Mouse (Mus musculus) forebrain, embryonic 16.5 days (tissue): ENCODE results near the gene Fmo3. TPM values are rescaled to one million over a fixed set of nuclear protein-coding genes. Genes with fewer than 3 reads are reported as not detected.

ENCODE experiments used
- ATAC-seq: fragments of 200-750 bp; cut with Nextera tagmentation; 2 replicates; pipeline ENCODE4 v1.8.0; 2017; ENCODE audit warnings: mild to moderate bottlenecking, moderate library complexity
- H3K27ac ChIP-seq: fragments of 300-500 bp; sonication (generic); 2 replicates; pipeline ENCODE4 v1.5.1; 2014; ENCODE audit warnings: low read length, control low read depth
- H3K27me3 ChIP-seq: fragments of 300-500 bp; sonication (generic); replicated peaks from 2 replicates; pipeline ENCODE4 v1.6.1; 2014; ENCODE audit warnings: low read length; ENCODE audit not compliant: control insufficient read depth, insufficient read depth
- H3K36me3 ChIP-seq: fragments of 300-500 bp; sonication (generic); 2 replicates; pipeline ENCODE4 v1.6.1; 2014; ENCODE audit not compliant: control insufficient read depth, insufficient read depth
- H3K4me1 ChIP-seq: fragments of 300-500 bp; sonication (generic); replicated peaks from 2 replicates; pipeline ENCODE4 v1.6.1; 2014; ENCODE audit warnings: low read length; ENCODE audit not compliant: control insufficient read depth, insufficient read depth
- H3K4me2 ChIP-seq: fragments of 300-500 bp; sonication (generic); 2 replicates; pipeline ENCODE4 v1.6.1; 2014; ENCODE audit warnings: mild to moderate bottlenecking, low read length, control low read depth
- H3K4me3 ChIP-seq: fragments of 300-500 bp; sonication (generic); replicated peaks from 2 replicates; pipeline ENCODE4 v1.5.1; 2014; ENCODE audit warnings: mild to moderate bottlenecking, low read length, control low read depth
- H3K9ac ChIP-seq: fragments of 300-500 bp; sonication (generic); replicated peaks from 2 replicates; pipeline ENCODE4 v1.6.1; 2014; ENCODE audit warnings: low read depth, low read length, control low read depth
- H3K9me3 ChIP-seq: fragments of 300-500 bp; sonication (generic); 2 replicates; pipeline ENCODE4 v1.6.1; 2016; ENCODE audit warnings: low read length; ENCODE audit not compliant: control insufficient read depth
- WGBS: fragments of 180-500 bp; shearing (Covaris S2); extraction: QIAGEN DNeasy Blood & Tissue Kit; methylation state at CpG from one replicate; pipeline ENCODE4 v1.1.7; 2014; 5-methylcytosine and 5-hydroxymethylcytosine counted together
- polyA plus RNA-seq: library from polyadenylated mRNA; unstranded; fragments of >200 nt; fragmentation: Nextera tagmentation; extraction: Ambion mirVana; gene quantifications from 2 replicates; pipeline ENCODE4 v1.2.1, GENCODE M21; 2015

Gene Fmo3
- polyA plus RNA-seq, 1 experiment from 2014 or later: not detected

DNA sequence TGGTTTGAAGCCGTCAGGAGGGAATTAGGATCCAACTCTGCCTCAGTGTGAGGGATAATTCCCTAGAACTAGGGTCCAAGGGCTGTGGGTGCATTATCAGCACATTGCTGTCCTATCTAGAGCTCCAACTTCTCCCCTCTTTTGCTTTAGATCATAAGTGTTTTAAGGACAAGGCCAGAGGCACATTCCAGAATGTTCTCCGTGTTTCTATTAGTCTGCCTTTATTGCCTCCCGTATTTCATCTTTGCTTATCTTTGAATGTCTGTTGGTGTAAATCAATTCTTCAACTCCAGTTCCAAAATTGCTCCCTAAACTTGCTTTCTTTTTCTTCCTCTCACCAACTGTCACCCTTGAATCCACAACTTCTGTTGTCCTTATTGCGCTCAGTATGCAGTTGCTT lies 51.9 kb downstream of the Fmo3 start:
- WGBS: 90% methylated on average over 4 of the region's 4 CpGs
- Histone ChIP-seq H3K4me2 (no peak overlapping the region), H3K9ac (no peak overlapping the region), H3K4me3 (no peak overlapping the region), H3K27ac (no peak overlapping the region), H3K27me3 (no peaks in the 10 kb centered on the region), H3K4me1 (no peaks in the 10 kb centered on the region), H3K9me3 (no peaks in the 10 kb centered on the region), H3K36me3 (no peaks in the 10 kb centered on the region)
- no peak for ATAC-seq

DNA sequence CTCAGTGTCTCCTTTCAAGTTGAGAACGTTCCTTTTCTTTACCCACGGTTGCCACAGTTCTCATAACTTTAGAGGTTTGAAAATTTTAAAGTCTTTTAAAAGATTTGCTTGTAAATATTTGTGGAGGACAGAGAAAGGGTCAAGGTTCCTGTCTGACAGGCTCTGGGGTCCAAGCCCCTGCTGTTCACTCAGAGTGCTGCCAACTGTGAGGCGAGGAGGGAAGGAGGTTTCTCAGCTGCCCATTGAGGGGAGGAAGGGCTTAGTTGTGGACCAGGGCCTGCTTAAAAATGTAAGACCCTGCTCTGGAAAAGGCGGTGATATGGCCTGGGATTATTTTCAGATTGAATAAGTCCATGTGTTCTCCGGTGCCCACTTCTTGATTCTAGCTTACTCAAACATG lies 52.4 kb downstream of the Fmo3 start:
- Histone ChIP-seq H3K4me2 (no peak overlapping the region), H3K36me3 (no peaks in the 10 kb centered on the region), H3K4me1 (no peaks in the 10 kb centered on the region), H3K4me3 (no peak overlapping the region), H3K27ac (no peak overlapping the region), H3K27me3 (no peaks in the 10 kb centered on the region), H3K9ac (no peak overlapping the region), H3K9me3 (no peaks in the 10 kb centered on the region)
- WGBS: 84% methylated on average over 5 of the region's 5 CpGs
- ATAC-seq: no peak

DNA sequence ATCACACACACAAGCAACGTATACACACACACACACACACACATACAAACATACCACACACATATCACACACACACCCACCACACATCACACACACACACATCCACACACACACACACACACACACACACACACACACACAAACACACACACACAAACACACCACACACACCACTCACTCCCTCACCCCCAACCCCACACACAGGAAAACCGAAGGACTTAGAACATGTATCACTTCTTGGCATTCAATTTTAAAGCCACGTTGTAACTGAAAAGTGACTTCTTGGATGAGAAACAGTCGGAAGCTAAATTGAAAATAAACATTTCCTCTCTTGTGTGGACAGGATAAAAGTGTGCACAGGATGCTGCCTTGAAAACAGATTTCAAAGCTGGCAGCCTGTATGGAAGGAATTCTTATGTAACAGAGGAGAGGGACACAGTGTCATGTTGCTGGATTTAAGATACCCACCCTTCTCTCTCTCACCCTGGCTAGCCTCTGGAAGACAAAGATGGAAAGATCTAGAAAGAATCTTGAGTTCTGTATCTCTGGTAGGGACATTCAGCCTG lies 52.9 kb downstream of the Fmo3 start:
- no peak overlapping the region for H3K4me3 ChIP-seq
- no peak overlapping the region for H3K9ac ChIP-seq
- H3K27ac ChIP-seq: no peak overlapping the region
- H3K9me3 ChIP-seq: no peaks in the 10 kb centered on the region
- H3K27me3 ChIP-seq: no peaks in the 10 kb centered on the region
- no peaks in the 10 kb centered on the region for H3K4me1 ChIP-seq
- ATAC-seq: no peak
- no peak overlapping the region for H3K4me2 ChIP-seq
- WGBS: 86% methylated on average over 4 of the region's 4 CpGs
- no peaks in the 10 kb centered on the region for H3K36me3 ChIP-seq

DNA sequence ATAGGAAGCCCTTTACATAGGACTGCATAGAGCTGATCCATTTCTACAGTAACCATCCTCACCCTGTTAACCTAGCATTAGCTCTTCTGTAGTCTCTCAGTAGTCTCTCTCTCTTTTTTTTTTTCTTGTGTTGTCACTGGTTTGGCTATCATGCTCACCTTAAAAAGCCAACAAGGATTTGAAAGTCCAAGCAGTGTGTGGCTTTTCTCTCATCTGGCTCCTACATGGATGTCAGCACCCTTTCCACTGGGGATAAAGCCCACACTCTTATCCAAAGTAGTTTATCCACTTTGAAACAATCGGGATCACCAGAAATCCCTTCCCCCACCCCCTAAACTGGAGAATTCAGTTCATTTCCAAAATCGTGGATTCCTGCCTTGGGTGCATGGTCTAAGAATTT lies 53.7 kb downstream of the Fmo3 start:
- no peak overlapping the region for H3K4me2 ChIP-seq
- no peaks in the 10 kb centered on the region for H3K4me1 ChIP-seq
- ATAC-seq: no peak
- 66% methylated on average over 2 of the region's 2 CpGs for WGBS
- no peaks in the 10 kb centered on the region for H3K27me3 ChIP-seq
- H3K9ac ChIP-seq: no peak overlapping the region
- H3K9me3 ChIP-seq: no peaks in the 10 kb centered on the region
- no peaks in the 10 kb centered on the region for H3K36me3 ChIP-seq
- H3K27ac ChIP-seq: no peak overlapping the region
- no peak overlapping the region for H3K4me3 ChIP-seq

DNA sequence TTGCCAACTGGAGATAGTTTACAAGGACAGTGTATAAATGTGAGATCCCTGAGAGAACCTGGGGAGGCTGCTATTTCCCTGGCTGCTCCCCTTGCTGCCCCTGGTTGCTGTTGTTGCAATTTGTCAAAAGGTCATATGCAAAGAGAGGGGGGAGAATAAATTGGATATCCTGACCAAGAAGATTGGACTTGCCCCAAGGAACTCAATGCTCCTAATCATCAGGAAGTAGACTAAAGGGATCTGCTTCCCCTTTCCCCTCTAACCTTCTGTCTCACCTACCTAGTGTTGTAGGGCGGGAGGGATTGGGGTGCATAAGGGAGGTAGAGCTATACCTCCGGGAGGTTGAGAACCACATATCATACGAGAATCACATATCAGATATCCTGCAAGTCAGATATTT lies 55.2 kb downstream of the Fmo3 start:
- Histone ChIP-seq H3K4me2 (no peak overlapping the region), H3K9ac (no peak overlapping the region), H3K27ac (no peak overlapping the region), H3K36me3 (no peaks in the 10 kb centered on the region), H3K4me3 (no peak overlapping the region), H3K27me3 (no peaks in the 10 kb centered on the region), H3K9me3 (no peaks in the 10 kb centered on the region), H3K4me1 (no peaks in the 10 kb centered on the region)
- no peak for ATAC-seq
- 88% methylated on average over 3 of the region's 3 CpGs for WGBS

DNA sequence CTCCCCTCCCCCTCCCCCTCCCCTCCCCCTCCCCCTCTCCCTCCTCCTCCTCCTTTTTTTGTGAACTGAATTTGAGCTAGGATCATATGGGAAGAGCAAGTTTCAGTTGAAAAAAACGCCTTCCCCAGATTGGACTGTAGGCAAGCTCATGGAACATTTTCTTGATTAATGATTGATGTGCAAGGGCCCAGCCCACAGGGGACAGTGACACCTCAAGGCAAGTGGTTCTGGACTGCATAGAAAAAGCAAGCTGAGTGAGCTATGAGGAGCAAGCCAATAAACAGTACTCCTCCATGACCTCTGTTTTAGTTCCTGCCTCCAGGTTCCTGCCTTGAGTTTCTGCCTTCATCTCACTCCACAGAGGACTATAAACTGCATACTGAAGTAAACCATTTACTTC lies 59.2 kb downstream of the Fmo3 start:
- Histone ChIP-seq H3K9ac (no peak overlapping the region), H3K4me3 (no peak overlapping the region), H3K4me1 (no peaks in the 10 kb centered on the region), H3K27me3 (no peaks in the 10 kb centered on the region), H3K27ac (no peak overlapping the region), H3K9me3 (no peaks in the 10 kb centered on the region), H3K36me3 (no peaks in the 10 kb centered on the region), H3K4me2 (no peak overlapping the region)
- ATAC-seq: no peak
- 90% methylated on average over 1 of the region's 1 CpGs for WGBS

DNA sequence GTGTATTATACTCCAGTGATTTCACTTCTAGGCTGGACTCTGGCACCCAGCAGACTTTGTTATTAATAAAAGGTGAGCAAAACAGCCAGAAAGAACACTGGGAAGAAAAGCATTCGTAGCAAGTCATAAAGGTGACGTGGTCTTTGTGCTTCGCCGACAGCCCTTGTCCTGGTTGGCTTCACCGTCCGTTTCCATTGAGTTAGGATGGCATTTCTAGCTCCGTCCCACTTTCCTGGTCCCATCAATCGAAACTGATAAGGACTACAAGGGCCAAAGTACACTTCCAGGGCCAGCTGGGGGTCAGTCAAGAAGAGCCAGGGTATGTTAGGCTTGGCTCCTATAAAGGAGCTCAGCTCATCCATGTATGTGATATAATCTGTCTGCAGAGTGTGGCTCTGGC lies 67.7 kb downstream of the Fmo3 start:
- WGBS: 83% methylated on average over 8 of the region's 8 CpGs
- no peak overlapping the region for H3K4me2 ChIP-seq
- no peak for ATAC-seq
- no peaks in the 10 kb centered on the region for H3K27me3 ChIP-seq
- H3K4me1 ChIP-seq: no peaks in the 10 kb centered on the region
- H3K27ac ChIP-seq: no peak overlapping the region
- no peaks in the 10 kb centered on the region for H3K36me3 ChIP-seq
- no peak overlapping the region for H3K4me3 ChIP-seq
- no peak overlapping the region for H3K9ac ChIP-seq
- H3K9me3 ChIP-seq: no peaks in the 10 kb centered on the region

DNA sequence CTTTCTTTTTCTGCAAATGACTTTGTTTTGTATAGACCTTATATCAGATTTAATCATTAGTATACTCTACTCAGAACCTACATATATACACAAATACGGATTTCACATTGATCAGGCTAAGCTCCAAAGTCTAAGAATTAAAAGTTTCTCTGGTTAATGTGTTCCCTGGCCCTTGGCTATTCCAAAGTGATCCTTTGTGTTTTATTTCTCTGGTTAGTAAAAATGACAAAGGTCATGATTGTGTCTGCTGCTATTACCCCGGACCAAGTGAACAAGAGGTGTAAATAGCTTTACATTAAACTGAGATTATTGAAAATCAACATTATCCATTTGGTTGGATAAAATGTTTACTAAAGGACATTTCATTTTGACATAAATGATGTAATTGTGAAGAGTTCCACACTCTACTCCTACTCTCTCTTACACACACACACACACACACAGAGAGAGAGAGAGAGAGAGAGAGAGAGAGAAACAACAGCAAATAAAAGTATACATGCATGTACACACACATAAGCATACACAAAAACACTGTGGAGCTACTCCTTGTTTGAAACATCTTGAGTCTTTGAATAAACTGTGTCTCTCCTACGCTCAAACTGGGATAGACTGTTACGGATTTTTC lies 69.3 kb downstream of the Fmo3 start:
- Histone ChIP-seq H3K27ac (no peak overlapping the region), H3K4me2 (no peak overlapping the region), H3K9ac (no peak overlapping the region), H3K9me3 (no peaks in the 10 kb centered on the region), H3K4me1 (no peaks in the 10 kb centered on the region), H3K36me3 (no peaks in the 10 kb centered on the region), H3K27me3 (no peaks in the 10 kb centered on the region), H3K4me3 (no peak overlapping the region)
- ATAC-seq: no peak
- 90% methylated on average over 4 of the region's 4 CpGs for WGBS

DNA sequence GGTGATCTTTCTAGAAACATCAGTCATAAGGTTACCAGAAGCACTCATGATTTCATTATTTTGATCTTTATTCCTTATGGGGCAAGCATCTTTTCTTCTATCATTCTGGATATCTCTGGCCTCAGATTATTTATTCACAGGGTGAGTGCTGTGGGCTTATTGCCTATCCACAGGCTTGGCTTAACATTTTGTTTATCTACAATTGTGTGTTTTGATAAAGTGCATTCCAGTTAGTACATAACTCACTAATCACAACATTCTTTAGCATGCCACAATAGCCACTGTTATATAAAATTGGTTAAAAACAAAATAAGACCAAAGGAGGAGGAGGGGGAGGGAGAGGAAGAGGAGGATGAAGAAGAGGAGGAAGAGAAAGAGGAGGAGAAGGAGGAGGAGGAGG lies 72.2 kb downstream of the Fmo3 start:
- Histone ChIP-seq H3K4me1 (no peaks in the 10 kb centered on the region), H3K27ac (no peak overlapping the region), H3K36me3 (no peaks in the 10 kb centered on the region), H3K4me2 (no peak overlapping the region), H3K9ac (no peak overlapping the region), H3K4me3 (no peak overlapping the region), H3K9me3 (no peaks in the 10 kb centered on the region), H3K27me3 (no peaks in the 10 kb centered on the region)
- no peak for ATAC-seq
